Mouse (Mus musculus) colon, adult 2 months (tissue): Measurements from ENCODE around the gene Card10. TPM values are rescaled to one million over a fixed set of nuclear protein-coding genes. Genes with fewer than 3 reads are reported as not detected.

Experiments used
- polyA plus RNA-seq: library from polyadenylated mRNA; depleted of rRNA; stranded (reverse); fragments of >200 nt; gene quantifications from 2 replicates; pipeline ENCODE4 v1.2.3, GENCODE M21; 2012; rRNA removed

Gene Card10
- polyA plus RNA-seq: 45.0 and 60.9 TPM in 2 replicates

GRCm38 (mm10) chr15:78802776-78803391, at the start of gene Card10:
Gene Card10 (minus strand): TSS chr15:78803042.

GRCm38 (mm10) chr15:78842371-78843163, 39.7 kb upstream of the Card10 start, which contains the start of gene Cdc42ep1:
Gene Cdc42ep1 (plus strand): TSS chr15:78842624.

GRCm38 (mm10) chr15:78773290-78773729, 29.5 kb downstream of the Card10 start, which contains the start of gene Mfng:
Gene Mfng (minus strand): TSS chr15:78773475.

Other genes with a start within 250 kb of the Card10 start
- gene Rac2, start 230.3 kb downstream of the Card10 start, polyA plus RNA-seq: 87.5 and 100 TPM in 2 replicates
- gene Cyth4, start 206.0 kb downstream of the Card10 start, polyA plus RNA-seq: 15.9 and 17.1 TPM in 2 replicates
- 2.5 and 2.7 TPM in 2 replicates for gene Elfn2, start 84.3 kb downstream of the Card10 start, polyA plus RNA-seq
- gene Mfng, start 29.6 kb downstream of the Card10 start, polyA plus RNA-seq: 7.6 and 8.6 TPM in 2 replicates
- 54.3 and 54.8 TPM in 2 replicates for gene Cdc42ep1, start 39.6 kb upstream of the Card10 start, polyA plus RNA-seq
- 1.9 and 6.0 TPM in 2 replicates for gene Lgals2, start 52.5 kb upstream of the Card10 start, polyA plus RNA-seq
- gene Gga1, start 74.1 kb upstream of the Card10 start, polyA plus RNA-seq: 109 and 116 TPM in 2 replicates
- 0.06 TPM in 1 of 2 replicates, not detected in the other for gene Gm49510, start 96.6 kb upstream of the Card10 start, polyA plus RNA-seq
- gene Sh3bp1, start 96.7 kb upstream of the Card10 start, polyA plus RNA-seq: 42.6 and 48.1 TPM in 2 replicates
- gene Pdxp, start 110.9 kb upstream of the Card10 start, polyA plus RNA-seq: 5.3 and 6.6 TPM in 2 replicates
- gene Lgals1, start 123.7 kb upstream of the Card10 start, polyA plus RNA-seq: 219 and 244 TPM in 2 replicates
- gene Nol12, start 131.9 kb upstream of the Card10 start, polyA plus RNA-seq: 15.3 and 19.0 TPM in 2 replicates
- gene Triobp, start 144.7 kb upstream of the Card10 start, polyA plus RNA-seq: 68.7 and 72.3 TPM in 2 replicates
- 248 and 259 TPM in 2 replicates for gene H1f0, start 225.4 kb upstream of the Card10 start, polyA plus RNA-seq
- 1.4 and 1.6 TPM in 2 replicates for gene Galr3, start 238.8 kb upstream of the Card10 start, polyA plus RNA-seq